Mouse (Mus musculus): ENCODE results near the gene Disp2.

- no peak for TF ChIP-seq GATA1 (IDR thresholded peaks at IDR 0.05; ENCODE audit: low read depth, low read length)
- TF ChIP-seq USF1 (IDR thresholded peaks at IDR 0.05; ENCODE audit: low read depth, low read length) = no peak
- no peak for TF ChIP-seq JUND (IDR thresholded peaks at IDR 0.05; ENCODE audit: low read depth, low read length)
- TF ChIP-seq POLR2AphosphoS2 (IDR thresholded peaks at IDR 0.05; ENCODE audit: low read length) = no peak
- no peak for TF ChIP-seq CTCF (IDR thresholded peaks at IDR 0.05 in 2 of 3, conservative IDR thresholded peaks at IDR 0.05 in 1 of 3; ENCODE audit: control insufficient read depth in 1 of 3, insufficient read depth in 1 of 3, low read depth in 2 of 3, low read length in 3 of 3, poor library complexity in 1 of 3, severe bottlenecking in 1 of 3)
- TF ChIP-seq POLR2A (IDR thresholded peaks at IDR 0.05; ENCODE audit: control insufficient read depth in 1 of 2, insufficient read depth in 1 of 2, low read depth in 1 of 2, low read length in 2 of 2, poor library complexity in 1 of 2) = no peak
- TF ChIP-seq KAT2A (conservative IDR thresholded peaks at IDR 0.05; ENCODE audit: low read depth, low read length) = no peak
- TF ChIP-seq MEF2A (IDR thresholded peaks at IDR 0.05; ENCODE audit: extremely low read depth, insufficient replicate concordance, low read depth, low read length, poor library complexity, severe bottlenecking) = 0 out of 2 replicates have a peak, but pooled peaks have one; percentile 24
- no peak for TF ChIP-seq NRF1 (IDR thresholded peaks at IDR 0.05; ENCODE audit: insufficient read depth, low read depth, low read length, poor library complexity, severe bottlenecking)
- TF ChIP-seq BHLHE40 (IDR thresholded peaks at IDR 0.05; ENCODE audit: borderline replicate concordance, low read depth, low read length) = no peak
- TF ChIP-seq MXI1 (IDR thresholded peaks at IDR 0.05; ENCODE audit: low read depth, low read length) = no peak
These were observed 39.2 kb upstream of the Disp2 start for GRCm38 (mm10) chr2:118740341-118740740.

All from MEL (cell line).